Mouse (Mus musculus) thymus, adult 2 months (tissue): Measurements from ENCODE around the gene Chst11.

Experiments
- CTCF ChIP-seq: fragments of 200-500 bp; IDR thresholded peaks from 2 replicates; pipeline ENCODE4 v1.5.1; 2012; ENCODE audit warnings: mild to moderate bottlenecking, control low read depth, low read length, moderate library complexity, borderline replicate concordance; ENCODE audit not compliant: control insufficient read depth, poor library complexity, insufficient read depth; ENCODE audit errors: extremely low read depth
- POLR2A ChIP-seq: fragments of 200-500 bp; IDR thresholded peaks from 2 replicates; pipeline ENCODE4 v1.6.1; 2012; ENCODE audit warnings: mild to moderate bottlenecking, low read length, control low read depth, moderate library complexity; ENCODE audit not compliant: control insufficient read depth, poor library complexity, insufficient read depth; ENCODE audit errors: extremely low read depth

DNA sequence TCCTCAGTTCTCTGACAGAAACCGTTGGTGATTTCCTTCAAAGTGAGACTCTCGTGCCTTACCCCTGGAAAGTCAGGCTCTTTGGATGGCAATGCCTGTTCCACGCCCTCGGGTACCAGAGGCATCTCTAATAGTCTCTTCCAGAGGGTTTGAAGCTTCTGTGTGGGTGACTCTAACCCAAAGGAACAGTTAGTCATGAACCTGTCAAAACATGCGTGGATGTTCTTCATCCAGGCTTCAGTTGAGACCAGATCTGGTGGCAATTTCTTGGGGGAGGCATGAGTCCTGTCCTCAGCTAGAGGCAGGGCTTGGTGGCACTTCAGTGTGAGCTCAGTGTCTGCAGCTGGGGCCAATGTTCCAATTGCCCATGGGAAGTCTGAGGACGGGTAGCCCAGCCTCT is 80.9 kb downstream of the Chst11 start:
- TF ChIP-seq CTCF (no peak), POLR2A (no peak)
